Mouse (Mus musculus) kidney, adult 2 months (tissue): ENCODE results near the gene Bcl7b.

Experiments used
- CTCF ChIP-seq: fragments of 200-500 bp; conservative IDR thresholded peaks from 2 replicates; pipeline ENCODE4 v1.5.1; 2011; ENCODE audit warnings: low read depth, mild to moderate bottlenecking, control low read depth, low read length, moderate library complexity, mixed read lengths; ENCODE audit not compliant: insufficient read depth, insufficient read length
- POLR2A ChIP-seq: fragments of 200-500 bp; IDR thresholded peaks from one replicate; pipeline ENCODE4 v1.6.1; 2011; ENCODE audit warnings: low read depth, low read length, control low read depth

DNA sequence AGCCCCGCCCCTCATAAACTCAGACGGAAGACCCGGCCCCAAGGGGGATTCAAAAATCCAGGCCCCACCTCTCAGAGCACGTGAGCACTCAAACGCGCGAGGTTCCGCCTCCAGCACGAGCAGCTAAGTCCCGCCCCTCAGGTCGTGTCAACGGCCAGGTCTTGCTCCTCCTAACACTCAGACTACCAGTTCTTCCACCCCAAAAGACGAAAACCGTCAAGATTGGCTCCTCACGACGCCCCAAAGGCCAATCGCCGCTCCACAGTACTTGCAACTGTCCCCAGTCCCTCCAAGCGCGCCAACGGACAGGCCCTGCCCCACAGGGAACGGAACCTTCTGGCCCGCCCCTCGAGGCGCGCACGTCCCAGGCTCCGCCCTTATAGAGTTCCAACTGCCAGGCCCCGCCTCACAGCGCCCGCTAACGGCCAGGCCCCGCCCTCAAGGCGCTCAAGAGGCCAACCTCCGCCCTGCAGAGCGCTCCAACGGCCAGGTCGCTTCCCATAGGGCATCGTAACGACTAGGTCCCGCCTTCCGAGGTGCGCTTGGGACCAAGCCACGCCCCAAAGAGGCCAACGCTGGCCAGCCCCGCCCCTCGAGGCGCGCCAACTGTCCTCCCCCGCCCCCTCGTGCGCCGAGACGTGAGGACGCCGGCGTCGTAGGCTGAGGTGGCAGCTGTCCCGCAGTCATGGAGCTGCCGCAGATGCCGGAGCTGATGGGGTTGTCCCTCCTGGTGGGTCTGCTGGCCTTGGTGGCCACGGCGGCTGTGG, 18.8 kb upstream of the Bcl7b start, which contains the start of gene Tbl2:
- TF ChIP-seq CTCF (no peak), POLR2A (no peak)
